Mouse (Mus musculus): ENCODE measurements around the gene Mroh2a. TPM values are rescaled to one million over a fixed set of nuclear protein-coding genes. Genes with fewer than 3 reads are reported as not detected.

The Mroh2a gene
- polyA plus RNA-seq, 1 experiment from 2014 or later: 0.28 TPM

GRCm38 (mm10) chr1:88254793-88255465 lies 28.1 kb downstream of the Mroh2a start:
- Histone ChIP-seq H3K4me3 (replicated peaks) (no peak overlapping the region), H3K9me3 (replicated peaks) (peaks cover 29% of the 10 kb centered on the region; the same call in 1 of the 2 replicates), H3K4me1 (replicated peaks) (peaks cover 10% of the 10 kb centered on the region), H3K4me2 (no peak overlapping the region), H3K36me3 (replicated peaks) (0 out of 2 replicates have a peak, but pooled peaks cover under 1% of the 10 kb centered on the region), H3K27ac (replicated peaks) (no peak overlapping the region), H3K9ac (no peak overlapping the region), H3K27me3 (no peaks in the 10 kb centered on the region)
- ATAC-seq (ENCODE audit: insufficient read depth): no peak
- WGBS (ENCODE audit: insufficient replicate concordance): 63% methylated on average over 12 of the region's 12 CpGs

GRCm38 (mm10) chr1:88255466-88255857 lies 28.7 kb downstream of the Mroh2a start:
- Histone ChIP-seq H3K27me3 (no peaks in the 10 kb centered on the region), H3K4me3 (replicated peaks) (no peak overlapping the region), H3K9me3 (replicated peaks) (peaks cover 25% of the 10 kb centered on the region; the same call in 1 of the 2 replicates), H3K36me3 (replicated peaks) (0 out of 2 replicates have a peak, but pooled peaks cover 5% of the 10 kb centered on the region), H3K4me2 (no peak overlapping the region), H3K27ac (replicated peaks) (no peak overlapping the region), H3K4me1 (replicated peaks) (peaks cover 15% of the 10 kb centered on the region), H3K9ac (no peak overlapping the region)
- ATAC-seq (ENCODE audit: insufficient read depth): no peak
- WGBS (ENCODE audit: insufficient replicate concordance): 55% methylated on average over 2 of the region's 2 CpGs

GRCm38 (mm10) chr1:88255989-88256754 lies 29.4 kb downstream of the Mroh2a start:
- Histone ChIP-seq H3K27ac (replicated peaks) (no peak overlapping the region), H3K27me3 (no peaks in the 10 kb centered on the region), H3K4me2 (no peak overlapping the region), H3K36me3 (replicated peaks) (peaks cover 12% of the 10 kb centered on the region), H3K9ac (no peak overlapping the region), H3K9me3 (replicated peaks) (peaks cover 19% of the 10 kb centered on the region; the same call in 1 of the 2 replicates), H3K4me3 (replicated peaks) (no peak overlapping the region), H3K4me1 (replicated peaks) (peaks cover 22% of the 10 kb centered on the region)
- 62% methylated on average over 13 of the region's 13 CpGs for WGBS (ENCODE audit: insufficient replicate concordance)
- ATAC-seq (ENCODE audit: insufficient read depth): no peak

GRCm38 (mm10) chr1:88256886-88257663 lies 30.3 kb downstream of the Mroh2a start:
- Histone ChIP-seq H3K9me3 (replicated peaks) (peaks cover 18% of the 10 kb centered on the region; the same call in 1 of the 2 replicates), H3K27ac (replicated peaks) (no peak overlapping the region), H3K9ac (no peak overlapping the region), H3K4me3 (replicated peaks) (no peak overlapping the region), H3K4me2 (no peak overlapping the region), H3K36me3 (replicated peaks) (peaks cover 21% of the 10 kb centered on the region), H3K27me3 (no peaks in the 10 kb centered on the region), H3K4me1 (replicated peaks) (peaks cover 31% of the 10 kb centered on the region)
- ATAC-seq (ENCODE audit: insufficient read depth): no peak
- 55% methylated on average over 10 of the region's 10 CpGs for WGBS (ENCODE audit: insufficient replicate concordance)

- peaks cover 38% of the 10 kb centered on the region for H3K4me1 ChIP-seq (replicated peaks)
- WGBS (ENCODE audit: insufficient replicate concordance): 63% methylated on average over 6 of the region's 6 CpGs
- H3K27ac ChIP-seq (replicated peaks): no peak overlapping the region
- no peak for ATAC-seq (ENCODE audit: insufficient read depth)
- H3K4me2 ChIP-seq: no peak overlapping the region
- H3K36me3 ChIP-seq (replicated peaks): peaks cover 27% of the 10 kb centered on the region
- H3K9ac ChIP-seq: no peak overlapping the region
- H3K27me3 ChIP-seq: no peaks in the 10 kb centered on the region
- H3K9me3 ChIP-seq (replicated peaks): peaks cover 12% of the 10 kb centered on the region; the same call in 1 of the 2 replicates
- H3K4me3 ChIP-seq (replicated peaks): no peak overlapping the region
Observed at GRCm38 (mm10) chr1:88257681-88258080, 30.9 kb downstream of the Mroh2a start.

GRCm38 (mm10) chr1:88258361-88258760 lies 31.6 kb downstream of the Mroh2a start:
- 59% methylated on average over 6 of the region's 6 CpGs for WGBS (ENCODE audit: insufficient replicate concordance)
- Histone ChIP-seq H3K9me3 (replicated peaks) (0 out of 2 replicates have a peak, but pooled peaks cover 11% of the 10 kb centered on the region), H3K4me1 (replicated peaks) (peaks cover 43% of the 10 kb centered on the region), H3K27me3 (no peaks in the 10 kb centered on the region), H3K4me2 (no peak overlapping the region), H3K9ac (no peak overlapping the region), H3K36me3 (replicated peaks) (peaks cover 33% of the 10 kb centered on the region), H3K27ac (replicated peaks) (no peak overlapping the region), H3K4me3 (replicated peaks) (no peak overlapping the region)
- ATAC-seq (ENCODE audit: insufficient read depth): no peak

GRCm38 (mm10) chr1:88258881-88259642 lies 32.3 kb downstream of the Mroh2a start:
- 0 out of 2 replicates have a peak overlapping the region, but pooled peaks have one; percentile 12 for H3K27ac ChIP-seq (replicated peaks)
- no peak overlapping the region for H3K4me2 ChIP-seq
- peaks cover 40% of the 10 kb centered on the region for H3K36me3 ChIP-seq (replicated peaks)
- H3K9ac ChIP-seq: no peak overlapping the region
- H3K27me3 ChIP-seq: no peaks in the 10 kb centered on the region
- 0 out of 2 replicates have a peak, but pooled peaks have one; percentile 2 for ATAC-seq (ENCODE audit: insufficient read depth)
- WGBS (ENCODE audit: insufficient replicate concordance): 52% methylated on average over 8 of the region's 8 CpGs
- peaks cover 44% of the 10 kb centered on the region for H3K4me1 ChIP-seq (replicated peaks)
- 0 out of 2 replicates have a peak, but pooled peaks cover 11% of the 10 kb centered on the region for H3K9me3 ChIP-seq (replicated peaks)
- no peak overlapping the region for H3K4me3 ChIP-seq (replicated peaks)

- Histone ChIP-seq H3K4me1 (replicated peaks) (peaks cover 44% of the 10 kb centered on the region), H3K4me3 (replicated peaks) (no peak overlapping the region), H3K27me3 (no peaks in the 10 kb centered on the region), H3K9me3 (replicated peaks) (0 out of 2 replicates have a peak, but pooled peaks cover 7% of the 10 kb centered on the region), H3K9ac (no peak overlapping the region), H3K36me3 (replicated peaks) (peaks cover 46% of the 10 kb centered on the region), H3K4me2 (no peak overlapping the region), H3K27ac (replicated peaks) (peak overlapping the region; percentile 12; the same call in 1 of the 2 replicates)
- ATAC-seq (ENCODE audit: insufficient read depth): peak; percentile 4; the same call in 1 of the 2 replicates
- 65% methylated on average over 4 of the region's 4 CpGs for WGBS (ENCODE audit: insufficient replicate concordance)
Observed at GRCm38 (mm10) chr1:88259643-88260024, 32.8 kb downstream of the Mroh2a start.

GRCm38 (mm10) chr1:88260114-88260513 lies 33.3 kb downstream of the Mroh2a start:
- Histone ChIP-seq H3K36me3 (replicated peaks) (peaks cover 51% of the 10 kb centered on the region), H3K4me1 (replicated peaks) (peaks cover 44% of the 10 kb centered on the region)

More at GRCm38 (mm10) chr1:88260114-88260513, 33.3 kb downstream of the Mroh2a start:
- 0 out of 2 replicates have a peak, but pooled peaks cover 3% of the 10 kb centered on the region for H3K9me3 ChIP-seq (replicated peaks)
- no peak overlapping the region for H3K9ac ChIP-seq
- peak overlapping the region; percentile 12; the same call in 1 of the 2 replicates for H3K27ac ChIP-seq (replicated peaks)
- no peaks in the 10 kb centered on the region for H3K27me3 ChIP-seq
- ATAC-seq (ENCODE audit: insufficient read depth): peak; percentile 62
- WGBS (ENCODE audit: insufficient replicate concordance): 57% methylated on average over 6 of the region's 6 CpGs
- H3K4me3 ChIP-seq (replicated peaks): no peak overlapping the region
- no peak overlapping the region for H3K4me2 ChIP-seq

Data from liver, embryonic 15.5 days (tissue).